Mouse (Mus musculus) skeletal muscle tissue, adult 2 months (tissue): Measurements from ENCODE around the gene Fbxw11.
"Not testable (repeated sequence)": the region's sequence is repeated elsewhere in the genome, so short reads cannot be mapped to it uniquely, and the experiment has no call there.

ENCODE experiments used
- DNase-seq: peaks from one replicate; pipeline ENCODE4 v3.0.0-alpha.2; 2012; ENCODE audit warnings: low read depth, low spot score

Fbxw11 gene

DNA sequence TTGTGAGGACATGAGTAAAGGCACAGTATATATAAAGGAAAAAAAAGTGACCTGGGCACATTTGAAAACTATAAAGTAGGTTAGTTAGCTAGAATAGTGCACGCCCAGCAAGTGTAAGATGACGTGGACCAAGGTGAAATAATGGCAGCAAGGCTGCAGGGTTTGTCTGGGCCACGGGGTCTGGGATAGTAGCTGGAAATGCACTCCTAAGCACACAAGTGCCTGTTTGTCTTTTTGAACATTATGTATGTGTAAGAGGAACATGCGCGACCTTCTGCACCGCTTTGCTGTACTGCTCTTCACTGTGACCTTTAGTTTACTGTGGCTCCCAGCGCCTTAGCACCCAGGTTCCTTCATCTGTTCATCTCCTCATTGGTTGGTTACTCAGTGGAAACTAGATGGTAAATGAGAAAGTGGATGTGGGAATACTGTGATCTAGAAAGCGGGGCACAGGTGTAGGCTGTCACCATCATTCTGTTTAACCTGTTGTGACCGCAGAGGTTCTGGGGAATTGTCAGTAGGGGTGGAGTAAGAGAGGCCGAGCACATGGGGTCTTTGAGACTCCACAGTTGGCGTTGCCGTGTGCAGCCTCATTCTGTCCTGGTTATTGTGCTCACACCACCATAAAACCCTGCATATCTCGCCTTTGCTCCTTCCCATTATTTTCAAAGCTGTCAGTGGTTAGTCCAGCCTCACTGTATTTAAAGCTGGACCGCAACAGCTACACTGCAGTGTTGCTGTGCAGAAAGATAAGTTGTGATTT, 66.4 kb downstream of the Fbxw11 start:
- DNase-seq = no peak

DNA sequence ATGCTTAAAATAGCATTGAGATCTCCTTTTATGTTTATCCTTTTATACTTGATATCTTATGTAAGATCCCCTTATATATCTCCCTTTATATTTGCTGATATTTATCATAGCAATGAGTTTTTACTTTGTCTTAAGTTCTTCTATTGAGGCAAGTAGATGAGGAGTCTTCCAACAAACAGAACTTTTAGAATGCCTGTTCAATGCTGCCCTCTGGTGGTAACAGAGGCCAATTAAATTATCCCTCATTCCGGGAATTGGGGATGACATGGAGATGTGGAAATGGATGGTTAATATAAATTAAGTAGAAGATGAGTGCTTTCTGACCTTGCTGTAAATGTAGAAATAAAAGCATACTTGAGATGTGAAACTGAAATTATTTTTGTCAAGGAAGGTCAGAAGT, 67.0 kb downstream of the Fbxw11 start:
- peak; percentile 46 for DNase-seq

DNA sequence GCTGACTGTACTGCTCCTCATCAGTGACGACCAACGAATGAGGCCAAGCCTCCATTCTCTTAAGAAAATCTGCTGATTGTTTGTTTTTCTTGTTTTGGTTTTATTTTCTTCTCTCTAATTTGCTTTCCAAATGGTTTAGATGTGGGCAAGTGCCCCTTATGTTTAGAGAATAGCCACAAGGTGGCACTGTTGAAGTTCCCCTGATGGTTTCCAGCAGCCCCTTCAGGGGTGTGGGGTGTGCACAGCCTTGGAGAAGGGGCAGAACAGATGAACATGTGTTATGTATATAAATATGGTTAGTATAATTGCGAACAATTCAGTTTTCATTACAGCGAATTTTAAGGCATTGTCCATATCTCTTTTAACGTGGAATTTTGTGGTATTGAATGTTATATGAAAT, 71.7 kb downstream of the Fbxw11 start:
- DNase-seq = no peak

DNA sequence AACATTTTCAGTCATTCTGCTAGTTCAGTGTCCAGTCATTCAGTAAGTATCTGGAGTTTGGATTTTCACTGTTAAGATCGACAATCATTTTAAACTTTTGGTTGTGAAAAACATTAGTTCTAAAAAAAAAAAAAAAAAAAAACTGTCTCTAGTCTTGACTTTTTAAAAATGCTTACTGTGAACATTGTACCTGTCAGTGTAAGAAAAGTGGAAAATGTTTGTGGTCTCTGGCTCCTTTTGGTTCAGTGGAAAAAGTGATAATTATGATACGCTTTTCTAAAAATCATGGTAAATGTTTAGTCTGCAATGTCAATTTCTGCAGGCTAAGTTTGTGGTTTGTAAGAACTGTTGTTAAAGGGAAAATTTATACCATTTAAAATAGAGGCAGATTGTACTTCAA, 72.4 kb downstream of the Fbxw11 start:
- no peak for DNase-seq

DNA sequence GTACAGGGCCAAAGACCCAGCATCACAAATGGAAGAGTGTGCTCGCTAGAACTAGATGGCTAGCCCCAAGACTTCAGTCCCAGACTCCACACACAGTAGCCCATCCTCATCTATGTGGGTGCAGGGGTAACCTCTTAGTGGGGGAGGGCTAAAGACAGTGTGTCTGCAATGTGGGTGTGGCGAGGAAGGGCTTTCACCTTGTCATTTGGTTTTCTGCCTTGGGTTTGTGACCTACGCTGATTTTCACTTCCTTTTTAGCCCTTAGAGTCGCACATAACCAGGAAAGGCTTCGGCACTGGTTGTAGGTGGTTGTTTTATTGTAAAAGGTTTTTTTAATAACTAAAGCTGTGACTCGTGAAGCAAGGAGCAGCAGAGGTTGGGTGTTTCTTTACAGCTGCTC, 73.0 kb downstream of the Fbxw11 start:
- no peak for DNase-seq

- DNase-seq = no peak
Measured at GRCm38 (mm10) chr11:32715970-32716369, 73.4 kb downstream of the Fbxw11 start.

GRCm38 (mm10) chr11:32716876-32717275, 74.4 kb downstream of the Fbxw11 start:
- no peak for DNase-seq

DNA sequence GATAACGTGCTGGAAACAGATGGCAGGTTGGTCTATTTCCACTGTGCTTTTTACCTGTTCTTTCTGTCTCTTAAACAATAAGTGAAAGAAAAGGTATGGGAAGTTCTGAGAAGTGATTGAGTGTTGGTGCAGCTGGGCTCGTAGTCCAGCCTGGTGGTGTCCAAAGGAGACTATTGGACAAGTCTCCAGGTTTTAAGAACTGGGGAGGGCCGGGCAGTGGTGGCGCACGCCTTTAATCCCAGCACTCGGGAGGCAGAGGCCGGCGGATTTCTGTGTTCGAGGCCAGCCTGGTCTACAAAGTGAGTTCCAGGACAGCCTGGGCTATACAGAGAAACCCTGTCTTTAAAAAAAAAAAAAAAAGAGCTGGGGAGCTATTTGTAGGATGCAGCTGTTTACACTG, 75.2 kb downstream of the Fbxw11 start:
- not testable (repeated sequence) for DNase-seq

GRCm38 (mm10) chr11:32718371-32718770, 75.8 kb downstream of the Fbxw11 start:
- DNase-seq = peak; percentile 46

GRCm38 (mm10) chr11:32718979-32719378, 76.5 kb downstream of the Fbxw11 start:
- DNase-seq = no peak

GRCm38 (mm10) chr11:32722653-32723052, 80.1 kb downstream of the Fbxw11 start:
- DNase-seq = no peak

DNA sequence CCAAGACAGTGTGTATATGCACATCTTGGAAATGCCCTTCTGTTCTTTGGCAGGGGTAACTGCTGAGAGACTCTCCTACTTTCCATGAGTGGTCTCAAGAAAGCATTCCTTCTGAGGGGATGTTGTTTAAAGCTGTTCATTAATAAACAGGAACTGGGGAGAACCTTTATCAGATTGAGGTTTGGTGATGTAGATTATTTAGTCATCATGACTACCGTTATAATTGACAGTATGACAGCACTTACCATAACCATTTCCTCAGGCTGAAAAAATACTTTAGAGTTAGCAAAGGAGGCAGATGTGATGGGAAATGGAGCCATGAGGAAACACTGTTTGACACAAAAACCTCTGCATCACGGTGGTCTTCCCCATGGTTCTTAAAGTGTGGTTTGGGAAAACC, 80.8 kb downstream of the Fbxw11 start:
- no peak for DNase-seq

- DNase-seq = no peak
Measured at GRCm38 (mm10) chr11:32725171-32725570, 82.6 kb downstream of the Fbxw11 start.

- no peak for DNase-seq
Measured at GRCm38 (mm10) chr11:32732467-32732866, 89.9 kb downstream of the Fbxw11 start.

DNA sequence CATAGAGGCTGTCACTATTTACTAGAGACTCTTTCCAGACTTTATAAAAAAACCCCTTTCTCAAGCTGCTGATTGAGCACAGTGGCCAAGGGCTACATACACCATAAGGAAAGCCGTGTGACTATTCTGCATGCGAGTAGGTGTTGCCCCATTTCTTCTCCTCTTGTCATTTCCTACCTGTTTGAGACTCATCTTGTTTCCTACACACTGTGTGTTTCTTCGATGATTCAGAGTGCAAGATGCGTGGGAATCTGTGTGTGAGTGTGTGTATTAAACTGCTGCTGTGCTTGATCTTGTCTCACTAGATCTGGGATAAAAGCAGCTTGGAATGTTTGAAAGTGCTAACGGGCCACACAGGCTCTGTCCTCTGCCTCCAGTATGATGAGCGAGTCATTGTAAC, 90.7 kb downstream of the Fbxw11 start:
- no peak for DNase-seq

DNA sequence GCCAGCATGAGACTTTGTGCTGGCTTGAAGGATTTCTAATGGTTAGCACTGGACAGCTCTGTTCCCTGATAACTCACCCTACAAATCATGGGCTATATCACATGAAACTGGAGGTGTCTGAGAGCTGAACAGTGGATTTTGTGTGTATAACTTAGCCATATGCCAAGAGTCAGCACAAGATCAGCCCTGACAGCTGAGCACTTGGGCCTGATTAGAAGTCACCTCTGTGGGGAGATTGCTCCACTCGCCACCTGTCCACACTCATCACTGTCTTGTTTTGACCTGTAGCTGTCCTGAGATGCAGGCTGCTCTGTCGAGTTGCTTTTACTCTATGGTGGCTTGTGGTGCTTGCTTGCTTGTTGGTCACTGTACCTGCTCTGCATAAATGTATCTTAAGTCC, 93.8 kb downstream of the Fbxw11 start:
- peak; percentile 79 for DNase-seq

GRCm38 (mm10) chr11:32737729-32738128, 95.2 kb downstream of the Fbxw11 start:
- no peak for DNase-seq

- no peak for DNase-seq
Measured at GRCm38 (mm10) chr11:32743891-32744290, 101.4 kb downstream of the Fbxw11 start.

DNA sequence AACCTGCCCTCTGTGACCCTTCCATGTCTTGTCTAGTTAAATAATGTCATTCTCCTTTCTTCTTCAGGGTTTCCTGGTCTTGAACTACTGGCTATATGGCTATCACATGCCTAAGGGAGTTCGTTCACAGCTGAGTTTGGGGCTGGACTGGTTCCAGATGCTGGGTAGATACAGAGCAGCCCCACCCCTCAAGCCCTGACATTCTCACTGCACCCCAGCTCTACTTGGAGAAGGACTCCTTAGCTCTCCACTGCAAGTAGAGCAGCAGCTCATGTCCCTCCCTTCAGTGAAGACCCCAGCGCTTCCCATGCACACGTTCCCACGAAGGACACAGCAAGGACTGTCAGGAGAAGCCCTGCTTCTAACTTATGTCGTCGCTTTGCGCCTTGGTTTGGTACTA, 101.9 kb downstream of the Fbxw11 start:
- DNase-seq = no peak

GRCm38 (mm10) chr11:32745466-32745865, 102.9 kb downstream of the Fbxw11 start:
- no peak for DNase-seq

DNA sequence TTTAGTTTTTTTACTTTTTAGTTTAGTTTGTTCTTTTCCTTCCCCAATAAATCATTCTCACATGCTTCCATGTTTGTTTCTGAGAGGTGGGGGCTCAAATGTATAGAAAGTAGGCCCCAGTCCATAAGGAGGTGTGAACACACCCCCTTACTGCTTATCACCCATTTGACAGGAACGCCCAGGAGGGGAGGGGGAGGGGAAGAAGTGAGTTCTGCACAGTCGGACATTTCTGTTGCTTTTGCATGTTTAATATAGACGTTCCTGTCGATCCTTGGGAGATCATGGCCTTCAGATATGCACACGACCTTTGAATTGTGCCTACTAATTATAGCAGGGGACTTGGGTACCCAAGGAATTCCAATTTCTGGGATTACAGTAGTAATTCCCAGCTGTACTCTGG, 103.5 kb downstream of the Fbxw11 start:
- DNase-seq = no peak

DNA sequence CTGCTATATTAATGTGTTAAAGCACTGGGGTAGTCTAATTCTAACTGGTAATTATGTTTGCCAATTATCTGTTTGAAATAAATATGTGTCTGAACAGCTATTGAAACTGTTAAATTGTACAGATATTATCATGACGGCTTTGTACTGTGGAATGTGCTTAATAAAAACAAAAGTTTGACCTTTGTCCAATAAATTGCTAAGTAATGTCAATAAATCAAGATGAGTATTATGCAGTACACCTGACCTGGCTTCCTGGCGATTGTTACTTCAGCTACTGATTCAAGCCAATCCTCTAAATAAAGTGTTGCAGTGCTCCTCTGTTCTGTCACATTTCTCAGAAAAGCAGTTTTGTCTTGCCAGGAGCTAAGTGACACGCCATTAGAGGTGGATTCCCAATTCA, 104.0 kb downstream of the Fbxw11 start:
- no peak for DNase-seq

- DNase-seq = no peak
Measured at GRCm38 (mm10) chr11:32748800-32749199, 106.3 kb downstream of the Fbxw11 start.
